Mouse (Mus musculus) olfactory bulb, adult 2 months (tissue): ENCODE results near the gene Llgl2. TPM values are rescaled to one million over a fixed set of nuclear protein-coding genes. Genes with fewer than 3 reads are reported as not detected.

Experiments
- H3K27ac ChIP-seq: fragments of 200-500 bp; 2 replicates; pipeline ENCODE4 v1.5.1; 2012; ENCODE audit warnings: low read depth, low read length; ENCODE audit not compliant: insufficient read depth
- H3K4me1 ChIP-seq: fragments of 200-500 bp; 2 replicates; pipeline ENCODE4 v1.6.1; 2012; ENCODE audit warnings: low read length; ENCODE audit not compliant: control insufficient read depth, insufficient read depth
- H3K4me3 ChIP-seq: fragments of 200-500 bp; 2 replicates; pipeline ENCODE4 v1.5.1; 2012; ENCODE audit warnings: mild to moderate bottlenecking, low read depth, low read length, moderate library complexity; ENCODE audit not compliant: insufficient read depth
- CTCF ChIP-seq: fragments of 200-500 bp; IDR thresholded peaks from 2 replicates; pipeline ENCODE4 v1.5.1; 2012; ENCODE audit warnings: low read depth, mild to moderate bottlenecking, low read length, moderate library complexity; ENCODE audit not compliant: insufficient read depth
- POLR2A ChIP-seq: fragments of 200-500 bp; IDR thresholded peaks from 2 replicates; pipeline ENCODE4 v1.6.1; 2012; ENCODE audit warnings: mild to moderate bottlenecking, low read depth, low read length, moderate library complexity; ENCODE audit not compliant: insufficient read depth
- WGBS: fragments of 180-500 bp; shearing (Covaris S2); methylation state at CpG from one replicate; pipeline ENCODE4 v1.1.7; 2018; 5-methylcytosine and 5-hydroxymethylcytosine counted together
- polyA plus RNA-seq: library from polyadenylated mRNA; stranded (reverse); fragments of >200 nt; gene quantifications from 2 replicates; pipeline ENCODE4 v1.2.4, GENCODE M21; 2012; ENCODE audit warnings: low replicate concordance; ENCODE audit not compliant: missing spikeins, insufficient read depth, insufficient read length

Gene Llgl2
- polyA plus RNA-seq, 1 experiment: not detected

DNA sequence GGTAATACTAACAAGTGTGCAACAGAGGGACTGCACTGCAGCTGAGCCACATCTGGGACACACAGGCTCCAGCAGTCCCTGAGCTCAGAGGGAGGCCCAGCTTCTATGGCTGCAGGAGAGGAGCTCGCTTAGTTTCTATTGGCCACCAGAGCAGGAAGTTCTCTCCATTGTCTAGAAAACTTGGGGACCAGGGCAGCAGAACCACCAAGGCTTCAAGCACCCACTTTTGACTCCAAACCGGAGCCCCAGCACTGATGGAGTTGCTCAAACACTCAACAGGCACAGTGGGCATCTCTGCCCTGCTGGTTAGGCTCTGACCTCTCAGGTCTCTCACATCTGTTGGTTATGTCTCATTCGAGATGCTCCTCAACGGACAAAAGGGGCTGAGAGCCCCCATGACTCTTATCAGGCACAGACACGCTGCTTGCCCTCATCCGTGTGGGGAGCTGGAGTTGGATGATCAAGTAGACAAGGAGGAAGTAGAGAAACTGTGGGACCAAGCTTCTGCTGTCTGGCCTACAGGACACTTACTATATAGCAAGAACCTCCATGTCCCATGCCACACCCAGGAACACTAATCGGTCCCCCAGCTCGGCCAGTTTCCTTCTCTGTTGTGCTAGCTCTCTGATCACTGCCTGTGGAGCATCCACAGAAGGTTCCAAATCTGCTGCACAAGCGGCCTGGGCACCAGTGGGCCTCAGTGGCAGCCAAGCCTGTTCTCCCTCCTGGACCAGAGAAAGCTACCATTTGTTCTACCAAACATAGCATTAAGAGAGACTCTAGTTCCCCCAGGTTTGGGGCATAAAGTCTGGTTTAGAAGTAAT, 77.7 kb downstream of the Llgl2 start:
- H3K4me3 ChIP-seq: no peak overlapping the region
- 91% methylated on average over 9 of the region's 9 CpGs for WGBS
- H3K4me1 ChIP-seq: peaks cover 15% of the 10 kb centered on the region
- H3K27ac ChIP-seq: no peak overlapping the region
- no peak for TF ChIP-seq CTCF

DNA sequence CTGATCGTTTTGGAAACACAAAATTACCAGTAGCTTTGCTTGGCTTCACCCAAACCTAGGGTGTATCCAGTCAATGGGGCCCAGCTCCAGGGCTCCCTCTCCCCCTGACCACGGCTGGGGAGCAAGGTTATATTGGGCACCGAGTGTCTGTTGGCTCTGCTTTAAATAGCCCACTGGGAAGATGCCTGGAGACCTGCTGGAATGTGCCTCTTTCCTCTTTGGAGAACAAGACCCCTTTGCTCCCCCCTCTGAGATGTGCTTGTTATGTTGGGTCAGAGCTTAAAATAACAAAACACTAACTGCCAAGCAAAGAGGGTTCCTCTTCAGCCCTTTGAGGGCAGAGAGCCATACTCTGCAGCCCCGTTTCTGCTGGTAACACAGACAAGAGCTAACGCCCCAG, 78.3 kb downstream of the Llgl2 start:
- 68% methylated on average over 5 of the region's 5 CpGs for WGBS
- peaks cover 15% of the 10 kb centered on the region for H3K4me1 ChIP-seq
- TF ChIP-seq CTCF: no peak
- no peak for TF ChIP-seq POLR2A

DNA sequence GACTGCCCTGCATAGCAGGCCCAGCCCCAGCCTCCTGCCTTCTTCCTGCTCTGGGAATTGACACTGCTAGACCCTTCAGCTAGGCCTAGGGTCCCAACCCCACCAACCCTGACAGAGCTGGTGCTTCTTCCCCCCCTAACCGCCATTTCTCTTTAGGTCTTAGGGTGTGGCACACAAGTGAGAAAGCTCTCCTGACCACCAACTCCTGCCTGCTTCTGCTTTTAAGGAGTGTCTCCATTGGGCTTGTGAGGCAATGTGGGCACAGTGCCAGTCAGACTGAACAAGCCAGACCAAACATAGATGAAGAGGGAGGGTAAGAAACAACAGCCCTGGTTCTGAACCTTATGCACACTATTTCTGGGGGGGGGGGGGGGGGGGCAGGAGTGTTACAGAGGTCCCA, 79.0 kb downstream of the Llgl2 start:
- Histone ChIP-seq H3K27ac (no peak overlapping the region), H3K4me3 (no peak overlapping the region), H3K4me1 (peaks cover 15% of the 10 kb centered on the region)
- TF ChIP-seq CTCF (no peak), POLR2A (no peak)
- WGBS: 95% methylated on average over 1 of the region's 1 CpGs

More for the DNA sequence above, 78.3 kb downstream of the Llgl2 start:
- H3K4me3 ChIP-seq: no peak overlapping the region
- no peak overlapping the region for H3K27ac ChIP-seq

DNA sequence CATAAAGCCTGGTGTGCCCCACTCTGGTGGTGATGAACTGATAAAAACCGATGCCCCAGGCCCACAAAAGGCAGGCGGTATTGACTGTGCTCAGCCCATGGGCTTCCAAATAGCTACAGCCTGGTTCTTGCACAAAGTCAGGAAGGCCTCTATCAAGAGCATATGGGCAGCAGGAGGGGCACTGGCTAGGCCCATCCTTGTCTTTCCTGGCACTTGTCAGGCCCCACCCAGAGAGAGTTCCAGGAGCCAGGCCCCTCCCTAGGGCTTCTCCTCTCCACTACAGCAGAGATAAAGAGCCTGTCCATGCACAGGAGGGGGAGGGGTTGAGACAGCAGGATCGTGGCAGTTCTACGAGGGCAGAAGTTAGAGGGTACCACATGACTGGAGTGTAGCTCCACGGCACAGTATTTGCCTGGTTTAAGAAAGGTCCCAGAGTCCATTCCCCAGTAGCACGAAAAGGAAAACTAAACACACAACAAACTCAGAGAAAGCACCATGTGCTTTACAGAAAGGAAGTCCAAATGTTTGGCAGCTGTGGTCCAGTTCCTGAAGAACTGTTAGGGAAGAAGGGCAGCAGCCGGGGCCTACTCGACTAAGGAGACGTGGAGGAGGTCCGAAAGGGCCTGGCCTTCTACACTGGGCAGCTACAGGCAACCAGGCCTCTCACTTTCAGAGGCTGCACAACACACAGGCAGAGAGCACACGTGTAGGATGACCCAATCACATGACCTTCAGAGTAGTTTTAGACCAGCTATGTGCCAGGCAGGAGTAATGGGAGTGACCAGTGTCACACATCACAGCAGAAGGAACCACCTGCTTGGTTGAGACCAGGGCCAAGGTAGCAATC, 79.8 kb downstream of the Llgl2 start:
- H3K4me1 ChIP-seq: peaks cover 11% of the 10 kb centered on the region
- WGBS: 83% methylated on average over 11 of the region's 11 CpGs
- no peak overlapping the region for H3K4me3 ChIP-seq
- TF ChIP-seq POLR2A: no peak
- TF ChIP-seq CTCF: no peak
- H3K27ac ChIP-seq: no peak overlapping the region

DNA sequence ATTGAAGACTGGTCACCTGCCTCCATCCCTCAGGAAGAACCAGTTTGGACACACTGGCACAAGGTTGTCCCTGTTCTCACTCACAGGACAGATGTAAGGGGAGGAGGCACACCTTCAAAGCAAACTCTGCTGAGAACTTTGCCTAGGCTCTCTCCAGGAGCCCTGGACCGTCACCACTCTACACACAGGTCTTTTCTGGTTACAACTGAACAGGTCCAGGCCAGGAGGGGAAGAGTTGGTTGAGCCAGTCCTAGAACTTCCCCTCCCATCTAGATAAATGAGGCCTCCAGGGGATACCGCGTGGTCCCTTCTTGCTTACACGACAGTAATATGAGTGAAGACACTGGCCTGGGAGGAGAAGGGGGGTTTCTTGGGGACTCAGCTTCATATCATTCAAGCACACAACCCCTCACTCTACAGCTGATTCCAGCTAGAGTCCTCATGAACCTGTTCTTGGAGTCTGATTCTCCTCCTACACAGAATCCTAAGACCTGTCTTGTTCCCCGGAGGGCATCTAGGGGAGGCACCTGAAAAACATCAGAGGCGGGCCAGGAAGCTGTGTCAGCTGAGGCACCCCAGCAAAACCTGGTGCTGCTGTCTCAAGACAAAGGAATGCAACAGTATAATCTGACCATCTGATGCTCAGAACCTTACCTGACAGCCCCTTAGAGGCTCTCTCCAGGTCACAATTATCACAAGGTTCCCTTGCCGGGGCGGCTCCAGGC, 80.5 kb downstream of the Llgl2 start:
- Histone ChIP-seq H3K4me1 (peaks cover 11% of the 10 kb centered on the region), H3K4me3 (no peak overlapping the region), H3K27ac (no peak overlapping the region)
- 84% methylated on average over 8 of the region's 8 CpGs for WGBS
- no peak for TF ChIP-seq POLR2A
- no peak for TF ChIP-seq CTCF

Other genes with a start within 250 kb of the Llgl2 start
- not detected in 2 replicates for gene Mrps7, start 220.1 kb upstream of the Llgl2 start, polyA plus RNA-seq
- gene Gga3, start 220.0 kb upstream of the Llgl2 start, polyA plus RNA-seq: 79.7 TPM in 1 of 2 replicates, not detected in the other
- not detected in 2 replicates for gene Mif4gd, start 211.1 kb upstream of the Llgl2 start, polyA plus RNA-seq
- not detected in 2 replicates for gene Slc25a19, start 195.8 kb upstream of the Llgl2 start, polyA plus RNA-seq
- gene Grb2, start 115.5 kb upstream of the Llgl2 start, polyA plus RNA-seq: 264 TPM in 1 of 2 replicates, not detected in the other
- not detected in 2 replicates for gene Tmem94, start 58.6 kb upstream of the Llgl2 start, polyA plus RNA-seq
- gene Caskin2, start 10.4 kb upstream of the Llgl2 start, polyA plus RNA-seq: not detected in 2 replicates
- gene Tsen54, start 9.3 kb upstream of the Llgl2 start, polyA plus RNA-seq: not detected in 2 replicates
- gene Myo15b, start 34.4 kb downstream of the Llgl2 start, polyA plus RNA-seq: not detected in 2 replicates
- gene Smim5, start 75.9 kb downstream of the Llgl2 start, polyA plus RNA-seq: not detected in 2 replicates
- not detected in 2 replicates for gene Smim6, start 88.0 kb downstream of the Llgl2 start, polyA plus RNA-seq
- gene Sap30bp, start 109.2 kb downstream of the Llgl2 start, polyA plus RNA-seq: not detected in 2 replicates
- gene Recql5, start 109.4 kb downstream of the Llgl2 start, polyA plus RNA-seq: not detected in 2 replicates
- gene Itgb4, start 150.7 kb downstream of the Llgl2 start, polyA plus RNA-seq: not detected in 2 replicates
- not detected in 2 replicates for gene Galk1, start 188.7 kb downstream of the Llgl2 start, polyA plus RNA-seq
- gene H3f3b, start 203.9 kb downstream of the Llgl2 start, polyA plus RNA-seq: 341 and 464 TPM in 2 replicates
- gene Unk, start 206.3 kb downstream of the Llgl2 start, polyA plus RNA-seq: 207 TPM in 1 of 2 replicates, not detected in the other